Mouse (Mus musculus): ENCODE results near the gene Frmpd4.

The Frmpd4 gene

GRCm38 (mm10) chrX:168123589-168123965 lies 453.5 kb downstream of the Frmpd4 start:
- DNase-seq: no peak

- no peak for DNase-seq
Observed at GRCm38 (mm10) chrX:168122806-168123588, 454.0 kb downstream of the Frmpd4 start.

GRCm38 (mm10) chrX:168041589-168041988 lies 535.4 kb downstream of the Frmpd4 start:
- DNase-seq: no peak

- DNase-seq: peak; percentile 42 to 74
Observed at GRCm38 (mm10) chrX:168020574-168021145, 556.4 kb downstream of the Frmpd4 start.

GRCm38 (mm10) chrX:168017792-168018191 lies 559.2 kb downstream of the Frmpd4 start:
- DNase-seq: no peak

- no peak for DNase-seq
Observed at GRCm38 (mm10) chrX:167984835-167985234, 592.2 kb downstream of the Frmpd4 start.

GRCm38 (mm10) chrX:167951207-167951606 lies 625.8 kb downstream of the Frmpd4 start:
- no peak for DNase-seq

- DNase-seq: no peak
Observed at GRCm38 (mm10) chrX:167909483-167909882, 667.5 kb downstream of the Frmpd4 start.

GRCm38 (mm10) chrX:167901046-167901445 lies 676.0 kb downstream of the Frmpd4 start:
- DNase-seq: peak in 1 of 2 experiments; percentile 3

- no peak for DNase-seq
Observed at GRCm38 (mm10) chrX:167854821-167855220, 722.2 kb downstream of the Frmpd4 start.

GRCm38 (mm10) chrX:167832543-167832942 lies 744.5 kb downstream of the Frmpd4 start:
- DNase-seq: no peak

- no peak for DNase-seq
Observed at GRCm38 (mm10) chrX:167828456-167828855, 748.6 kb downstream of the Frmpd4 start.

- DNase-seq: peak; percentile 40 to 63
Observed at GRCm38 (mm10) chrX:167817363-167817762, 759.7 kb downstream of the Frmpd4 start.

GRCm38 (mm10) chrX:167810120-167810519 lies 766.9 kb downstream of the Frmpd4 start:
- DNase-seq: no peak

GRCm38 (mm10) chrX:167808572-167808971 lies 768.5 kb downstream of the Frmpd4 start:
- DNase-seq: no peak

- no peak for DNase-seq
Observed at GRCm38 (mm10) chrX:167788737-167789136, 788.3 kb downstream of the Frmpd4 start.

GRCm38 (mm10) chrX:167783526-167783925 lies 793.5 kb downstream of the Frmpd4 start:
- DNase-seq: no peak

GRCm38 (mm10) chrX:167719564-167719981 lies 857.5 kb downstream of the Frmpd4 start:
- peak; percentile 25 to 66 for DNase-seq

GRCm38 (mm10) chrX:167719092-167719491 lies 857.9 kb downstream of the Frmpd4 start:
- no peak for DNase-seq

- DNase-seq: no peak
Observed at GRCm38 (mm10) chrX:167654806-167655495, 922.1 kb downstream of the Frmpd4 start.

GRCm38 (mm10) chrX:167654249-167654648 lies 922.8 kb downstream of the Frmpd4 start:
- DNase-seq: no peak

GRCm38 (mm10) chrX:167597639-167598217 lies 979.3 kb downstream of the Frmpd4 start:
- no peak for DNase-seq

GRCm38 (mm10) chrX:167552827-167553226 lies 1024.2 kb downstream of the Frmpd4 start:
- no peak for DNase-seq

All from kidney, postnatal 25 days (tissue).